9 mouse cellular contexts compared by ENCODE assay signal in genomic region chr16:8806703-8807102, GRCm38 (mm10). TPM values are rescaled to one million over a fixed set of nuclear protein-coding genes. Genes with fewer than 3 reads are reported as not detected.
A peak's percentile ranks its signal among the peaks of the same experiment; 100 is the strongest.
DNase-seq lines count a peak whose midpoint lies in the region; ATAC-seq lines count a peak whose summit lies in the region.
"Had no signal": no experiment of that assay in that cellular context is flagged by ENCODE, and none has a peak within 500 bp of the region (broad histone marks: within the 10 kb centered on the region; RNA-seq: fewer than 3 reads in every experiment).

No protein-coding gene starts in this region.

- ATAC-seq in hindbrain, embryonic 11.5 days (ENCODE audit: low FRiP score): no peak
- no peak for ATAC-seq in hindbrain, embryonic 14.5 days (ENCODE audit: low FRiP score)

- H3K4me2 ChIP-seq in hindbrain, embryonic 11.5 days (replicated peaks; ENCODE audit: low read depth, low read length): no peak overlapping the region
- no peak overlapping the region for H3K4me2 ChIP-seq in hindbrain, embryonic 14.5 days (replicated peaks)

- H3K27ac ChIP-seq in hindbrain, embryonic 11.5 days (ENCODE audit: low read depth, low read length): no peak overlapping the region
- no peak overlapping the region for H3K27ac ChIP-seq in hindbrain, embryonic 14.5 days

- no peaks in the 10 kb centered on the region for H3K4me1 ChIP-seq in hindbrain, embryonic 11.5 days (replicated peaks; ENCODE audit: control insufficient read depth, insufficient read depth, low read length)
- H3K4me1 ChIP-seq in hindbrain, embryonic 14.5 days (replicated peaks; ENCODE audit: control insufficient read depth, insufficient read depth, low read length): no peaks in the 10 kb centered on the region

- no peaks in the 10 kb centered on the region for H3K27me3 ChIP-seq in hindbrain, embryonic 11.5 days (ENCODE audit: control insufficient read depth, insufficient read depth, low read length)
- no peaks in the 10 kb centered on the region for H3K27me3 ChIP-seq in hindbrain, embryonic 14.5 days (ENCODE audit: control insufficient read depth, insufficient read depth, low read length)
- H3K27me3 ChIP-seq: megakaryocyte, embryonic 14.5 days had no signal

- 22% methylated on average over 4 of the region's 4 CpGs for WGBS in hindbrain, embryonic 11.5 days
- 26% methylated on average over 4 of the region's 4 CpGs for WGBS in hindbrain, embryonic 14.5 days

- no peaks in the 10 kb centered on the region for H3K9me3 ChIP-seq in hindbrain, embryonic 11.5 days (ENCODE audit: control insufficient read depth, low read length)
- H3K9me3 ChIP-seq in hindbrain, embryonic 14.5 days (ENCODE audit: control insufficient read depth, low read length): no peaks in the 10 kb centered on the region

- no peaks in the 10 kb centered on the region for H3K36me3 ChIP-seq in hindbrain, embryonic 11.5 days (ENCODE audit: control insufficient read depth, insufficient read depth, low read length)
- no peaks in the 10 kb centered on the region for H3K36me3 ChIP-seq in hindbrain, embryonic 14.5 days (replicated peaks; ENCODE audit: control insufficient read depth, insufficient read depth)

- H3K4me3 ChIP-seq in hindbrain, embryonic 11.5 days (ENCODE audit: low read depth, low read length): no peak overlapping the region
- H3K4me3 ChIP-seq in hindbrain, embryonic 14.5 days (replicated peaks; ENCODE audit: low read length): no peak overlapping the region
- H3K4me3 ChIP-seq: megakaryocyte, embryonic 14.5 days had no signal

- DNase-seq in hindbrain, embryonic 11.5 days (ENCODE audit: low spot score): peak; percentile 62
- DNase-seq in hindbrain, embryonic 14.5 days (ENCODE audit: low spot score): no peak
- DNase-seq in CD4-positive helper T cell, adult 2 months (ENCODE audit: low read depth, low spot score): peak; percentile 62
- peak; percentile 84 for DNase-seq in R1 (ENCODE audit: low read depth, low spot score)
- DNase-seq in induced T-regulatory cell, adult 2 months (ENCODE audit: low read depth): peak; percentile 79
- DNase-seq in retina, embryonic 14.5 days (ENCODE audit: low spot score): peak; percentile 65
- no peak for DNase-seq in testis, postnatal 14 days (ENCODE audit: low spot score)
- no peak for DNase-seq in cerebellum, adult 11 months

- H3K9ac ChIP-seq in hindbrain, embryonic 11.5 days (ENCODE audit: low read depth, low read length): no peak overlapping the region
- no peak overlapping the region for H3K9ac ChIP-seq in hindbrain, embryonic 14.5 days

RNA-seq across cellular contexts. Expression of gene Usp7, which starts 14.6 kb away (rescaled TPM):
- polyA plus RNA-seq in hindbrain, embryonic 11.5 days (2014; fragmentation: Nextera tagmentation; extraction: Ambion mirVana): 36.9 and 51.9 TPM in 2 replicates
- polyA plus RNA-seq in hindbrain, embryonic 14.5 days (2014; fragmentation: Nextera tagmentation; extraction: Ambion mirVana): 44.7 and 44.9 TPM in 2 replicates

RNA-seq across cellular contexts. Expression of gene 1810013L24Rik, which starts 23.2 kb away (rescaled TPM):
- 20.7 and 23.0 TPM in 2 replicates for polyA plus RNA-seq in hindbrain, embryonic 11.5 days (2014; fragmentation: Nextera tagmentation; extraction: Ambion mirVana)
- polyA plus RNA-seq in hindbrain, embryonic 14.5 days (2014; fragmentation: Nextera tagmentation; extraction: Ambion mirVana): 23.5 and 25.6 TPM in 2 replicates

Comparison
In these comparisons a context has a peak if more than half of its experiments do, and no peak if none do; other contexts are left out.
1. DNase-seq: peak in hindbrain, embryonic 11.5 days (single experiment), CD4-positive helper T cell, adult 2 months (single experiment), R1 (single experiment), induced T-regulatory cell, adult 2 months (single experiment) and retina, embryonic 14.5 days (single experiment); none in hindbrain, embryonic 14.5 days (single experiment), testis, postnatal 14 days (single experiment) and cerebellum, adult 11 months (single experiment).